Mouse (Mus musculus): ENCODE measurements around the gene Jun. TPM values are rescaled to one million over a fixed set of nuclear protein-coding genes. Genes with fewer than 3 reads are reported as not detected.
A peak's percentile ranks its signal among the peaks of the same experiment; 100 is the strongest.

The Jun gene
- polyA plus RNA-seq, 1 experiment from 2014 or later = 53.6 TPM

DNA sequence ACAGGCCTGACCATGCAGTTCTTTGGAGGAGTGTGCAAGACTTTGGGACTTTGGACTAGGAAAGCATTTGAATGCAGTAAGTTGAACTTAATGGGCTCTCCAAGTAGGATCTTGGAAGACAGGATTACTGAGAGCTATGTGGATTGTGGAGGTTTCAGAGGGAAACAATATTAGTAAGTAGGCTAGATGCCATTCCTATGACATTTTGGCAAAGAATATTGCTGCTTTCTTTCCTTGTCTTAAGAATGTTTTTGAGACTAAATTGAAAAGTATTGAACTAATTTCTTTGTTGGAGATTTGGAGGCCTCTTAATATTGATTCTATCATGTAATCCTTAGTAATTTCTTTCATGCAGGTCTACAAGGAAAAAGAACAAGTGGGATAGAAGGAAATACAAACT is 39.8 kb downstream of the Jun start:
- no peaks in the 10 kb centered on the region for H3K36me3 ChIP-seq (ENCODE audit: control insufficient read depth, insufficient read depth, low read length)
- H3K4me3 ChIP-seq (ENCODE audit: low read depth, low read length) = no peak overlapping the region
- no peak overlapping the region for H3K4me2 ChIP-seq (ENCODE audit: low read depth, low read length)
- H3K9ac ChIP-seq (ENCODE audit: low read depth, low read length) = no peak overlapping the region
- no peaks in the 10 kb centered on the region for H3K4me1 ChIP-seq (ENCODE audit: control insufficient read depth, insufficient read depth, low read length)
- H3K27ac ChIP-seq (replicated peaks; ENCODE audit: low read depth, low read length) = no peak overlapping the region
- H3K9me3 ChIP-seq (ENCODE audit: control insufficient read depth, low read length) = no peaks in the 10 kb centered on the region
- DNase-seq (ENCODE audit: low spot score) (no peak), ATAC-seq (ENCODE audit: low read depth) (no peak)
- no peaks in the 10 kb centered on the region for H3K27me3 ChIP-seq (replicated peaks; ENCODE audit: control insufficient read depth, insufficient read depth, low read length)

DNA sequence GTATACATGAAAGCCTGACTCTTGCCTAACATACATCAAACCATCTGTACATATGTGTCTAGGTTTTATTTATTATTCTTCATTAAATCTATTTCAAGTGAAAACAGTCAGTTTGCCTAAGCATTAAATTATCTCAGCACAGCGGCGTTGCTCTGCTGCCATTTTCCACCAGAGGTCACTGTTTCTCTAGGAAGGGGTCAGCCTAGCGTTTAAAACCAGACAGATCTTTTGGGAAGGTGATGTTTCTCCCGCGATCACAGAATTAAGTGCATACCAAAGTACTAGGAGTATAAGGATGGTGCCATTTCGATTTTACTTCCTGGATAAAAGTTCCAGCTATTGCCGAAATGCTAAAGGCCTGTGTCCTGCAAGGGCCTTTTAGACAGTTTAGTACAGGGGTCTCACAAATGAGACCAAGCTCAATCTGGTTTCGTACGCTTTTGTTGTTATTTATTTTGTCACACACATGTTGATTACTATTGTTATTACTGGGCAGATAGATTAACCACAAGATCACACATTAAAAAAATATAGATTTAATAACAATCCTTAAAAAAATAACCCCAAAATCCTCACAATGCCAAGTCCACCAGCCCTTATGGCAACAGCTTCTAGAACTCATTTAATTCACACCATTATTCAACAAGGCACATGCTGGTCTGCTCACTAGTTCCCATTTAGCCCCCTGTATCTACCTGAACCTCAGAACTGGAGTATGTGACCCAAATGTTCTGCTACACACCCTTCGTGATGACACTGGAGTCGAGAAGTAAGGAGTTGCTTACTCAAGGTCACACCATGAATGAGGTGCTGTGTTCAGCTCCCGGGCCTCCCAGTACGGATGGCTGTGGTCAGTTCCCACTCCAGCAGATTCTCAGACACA is 43.6 kb downstream of the Jun start:
- Histone ChIP-seq H3K9me3 (ENCODE audit: control insufficient read depth, low read length) (no peaks in the 10 kb centered on the region), H3K9ac (ENCODE audit: low read depth, low read length) (no peak overlapping the region), H3K27me3 (replicated peaks; ENCODE audit: control insufficient read depth, insufficient read depth, low read length) (no peaks in the 10 kb centered on the region), H3K4me1 (ENCODE audit: control insufficient read depth, insufficient read depth, low read length) (no peaks in the 10 kb centered on the region), H3K36me3 (ENCODE audit: control insufficient read depth, insufficient read depth, low read length) (no peaks in the 10 kb centered on the region), H3K4me2 (ENCODE audit: low read depth, low read length) (peak overlapping the region; percentile 30), H3K27ac (replicated peaks; ENCODE audit: low read depth, low read length) (no peak overlapping the region), H3K4me3 (ENCODE audit: low read depth, low read length) (no peak overlapping the region)
- ATAC-seq (ENCODE audit: low read depth) (peak; percentile 80), DNase-seq (ENCODE audit: low spot score) (peak; percentile 81)
- WGBS = 43% methylated on average over 13 of the region's 13 CpGs

DNA sequence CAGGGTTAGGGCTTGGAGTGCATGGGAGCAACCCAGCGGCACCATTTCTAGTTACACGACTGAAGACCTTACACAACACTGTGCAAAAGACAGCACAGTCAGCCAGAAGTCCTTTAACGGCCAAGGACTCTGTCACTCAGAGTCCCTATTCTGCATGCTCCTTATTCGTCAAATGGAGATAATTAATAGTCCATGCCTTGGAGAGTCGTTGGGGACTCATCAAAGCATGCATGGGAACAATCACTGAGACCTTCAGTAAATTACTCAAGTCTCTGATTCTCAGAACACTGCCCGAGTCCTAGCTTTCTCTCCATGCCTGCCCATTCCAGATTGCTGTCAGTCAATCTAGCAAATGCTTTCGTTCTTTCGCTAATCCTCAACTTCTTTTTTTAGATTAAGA is 44.3 kb downstream of the Jun start:
- H3K4me1 ChIP-seq (ENCODE audit: control insufficient read depth, insufficient read depth, low read length) = no peaks in the 10 kb centered on the region
- H3K9ac ChIP-seq (ENCODE audit: low read depth, low read length) = no peak overlapping the region
- no peaks in the 10 kb centered on the region for H3K9me3 ChIP-seq (ENCODE audit: control insufficient read depth, low read length)
- no peaks in the 10 kb centered on the region for H3K27me3 ChIP-seq (replicated peaks; ENCODE audit: control insufficient read depth, insufficient read depth, low read length)
- H3K4me3 ChIP-seq (ENCODE audit: low read depth, low read length) = no peak overlapping the region
- H3K36me3 ChIP-seq (ENCODE audit: control insufficient read depth, insufficient read depth, low read length) = no peaks in the 10 kb centered on the region
- peak overlapping the region; percentile 30 for H3K4me2 ChIP-seq (ENCODE audit: low read depth, low read length)
- WGBS = 44% methylated on average over 8 of the region's 8 CpGs
- DNase-seq (ENCODE audit: low spot score) (peak; percentile 23), ATAC-seq (ENCODE audit: low read depth) (no peak)
- no peak overlapping the region for H3K27ac ChIP-seq (replicated peaks; ENCODE audit: low read depth, low read length)

DNA sequence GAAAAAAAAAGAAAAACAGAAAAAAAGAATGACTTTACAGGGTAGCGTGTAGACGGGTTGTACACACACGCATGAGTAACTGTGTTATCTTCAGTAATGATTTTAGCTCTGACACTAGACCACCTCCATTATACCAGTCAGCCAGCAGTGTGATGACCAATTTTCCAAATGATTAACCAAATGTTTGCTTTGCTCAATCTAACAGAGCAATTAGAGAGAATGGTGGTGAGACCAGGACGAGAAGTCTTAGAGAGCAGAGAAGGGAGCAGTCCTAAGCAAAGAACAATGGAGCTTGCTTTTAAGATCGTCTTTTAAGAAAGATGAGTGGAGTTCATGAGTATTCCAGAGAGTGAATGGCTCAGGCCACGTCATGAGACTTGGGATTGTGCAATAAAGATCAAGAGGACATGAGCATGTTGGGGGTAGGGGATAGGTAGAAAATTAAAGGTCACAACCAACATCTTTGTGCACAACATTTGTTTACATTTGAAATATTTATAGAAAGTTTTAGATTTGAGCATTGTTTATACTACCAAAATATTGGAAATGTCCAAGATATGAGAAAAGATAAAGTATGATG is 46.7 kb downstream of the Jun start:
- no peaks in the 10 kb centered on the region for H3K27me3 ChIP-seq (replicated peaks; ENCODE audit: control insufficient read depth, insufficient read depth, low read length)
- H3K9me3 ChIP-seq (ENCODE audit: control insufficient read depth, low read length) = no peaks in the 10 kb centered on the region
- no peak overlapping the region for H3K9ac ChIP-seq (ENCODE audit: low read depth, low read length)
- DNase-seq (ENCODE audit: low spot score) = no peak
- H3K36me3 ChIP-seq (ENCODE audit: control insufficient read depth, insufficient read depth, low read length) = no peaks in the 10 kb centered on the region
- WGBS = 75% methylated on average over 6 of the region's 6 CpGs
- H3K4me3 ChIP-seq (ENCODE audit: low read depth, low read length) = no peak overlapping the region
- H3K27ac ChIP-seq (replicated peaks; ENCODE audit: low read depth, low read length) = no peak overlapping the region
- ATAC-seq (ENCODE audit: low read depth) = no peak
- no peaks in the 10 kb centered on the region for H3K4me1 ChIP-seq (ENCODE audit: control insufficient read depth, insufficient read depth, low read length)
- H3K4me2 ChIP-seq (ENCODE audit: low read depth, low read length) = no peak overlapping the region

- Histone ChIP-seq H3K9ac (ENCODE audit: low read depth, low read length) (no peak overlapping the region), H3K4me2 (ENCODE audit: low read depth, low read length) (no peak overlapping the region), H3K9me3 (ENCODE audit: control insufficient read depth, low read length) (no peaks in the 10 kb centered on the region), H3K27me3 (replicated peaks; ENCODE audit: control insufficient read depth, insufficient read depth, low read length) (no peaks in the 10 kb centered on the region), H3K36me3 (ENCODE audit: control insufficient read depth, insufficient read depth, low read length) (no peaks in the 10 kb centered on the region), H3K27ac (replicated peaks; ENCODE audit: low read depth, low read length) (no peak overlapping the region), H3K4me1 (ENCODE audit: control insufficient read depth, insufficient read depth, low read length) (no peaks in the 10 kb centered on the region), H3K4me3 (ENCODE audit: low read depth, low read length) (no peak overlapping the region)
- ATAC-seq (ENCODE audit: low read depth) (no peak), DNase-seq (ENCODE audit: low spot score) (no peak)
- 50% methylated on average over 6 of the region's 6 CpGs for WGBS
Measured at GRCm38 (mm10) chr4:95001043-95001775, 50.8 kb downstream of the Jun start.

- H3K4me2 ChIP-seq (ENCODE audit: low read depth, low read length) = no peak overlapping the region
- no peak overlapping the region for H3K4me3 ChIP-seq (ENCODE audit: low read depth, low read length)
- H3K9me3 ChIP-seq (ENCODE audit: control insufficient read depth, low read length) = no peaks in the 10 kb centered on the region
- DNase-seq (ENCODE audit: low spot score) = no peak
- no peaks in the 10 kb centered on the region for H3K4me1 ChIP-seq (ENCODE audit: control insufficient read depth, insufficient read depth, low read length)
- ATAC-seq (ENCODE audit: low read depth) = no peak
- no peaks in the 10 kb centered on the region for H3K27me3 ChIP-seq (replicated peaks; ENCODE audit: control insufficient read depth, insufficient read depth, low read length)
- H3K9ac ChIP-seq (ENCODE audit: low read depth, low read length) = no peak overlapping the region
- WGBS = 58% methylated on average over 1 of the region's 1 CpGs
- H3K27ac ChIP-seq (replicated peaks; ENCODE audit: low read depth, low read length) = no peak overlapping the region
- no peaks in the 10 kb centered on the region for H3K36me3 ChIP-seq (ENCODE audit: control insufficient read depth, insufficient read depth, low read length)
Measured at GRCm38 (mm10) chr4:95000147-95000546, 51.9 kb downstream of the Jun start.

DNA sequence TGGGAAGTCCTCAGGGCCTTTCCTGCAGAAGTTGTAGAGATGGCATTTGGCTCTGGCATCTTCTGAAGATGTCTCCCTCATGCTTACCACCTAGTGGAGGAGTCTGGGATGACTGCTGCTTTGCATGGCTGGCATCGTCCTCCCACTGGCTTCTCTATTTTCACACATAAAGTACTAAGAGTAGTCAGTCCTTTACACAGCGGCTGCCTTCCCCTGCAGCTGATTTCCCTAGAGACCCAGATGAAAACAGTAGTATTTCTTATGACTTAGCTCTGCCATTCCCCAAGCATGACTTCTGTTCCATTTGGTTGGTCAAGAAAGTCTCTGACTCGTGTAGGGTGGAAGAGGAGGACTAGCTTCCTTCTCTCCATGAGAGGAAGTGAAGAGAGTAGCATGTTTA is 52.8 kb downstream of the Jun start:
- Histone ChIP-seq H3K9me3 (ENCODE audit: control insufficient read depth, low read length) (no peaks in the 10 kb centered on the region), H3K4me1 (ENCODE audit: control insufficient read depth, insufficient read depth, low read length) (no peaks in the 10 kb centered on the region), H3K9ac (ENCODE audit: low read depth, low read length) (no peak overlapping the region), H3K27ac (replicated peaks; ENCODE audit: low read depth, low read length) (no peak overlapping the region), H3K36me3 (ENCODE audit: control insufficient read depth, insufficient read depth, low read length) (no peaks in the 10 kb centered on the region), H3K4me3 (ENCODE audit: low read depth, low read length) (no peak overlapping the region), H3K4me2 (ENCODE audit: low read depth, low read length) (no peak overlapping the region), H3K27me3 (replicated peaks; ENCODE audit: control insufficient read depth, insufficient read depth, low read length) (no peaks in the 10 kb centered on the region)
- DNase-seq (ENCODE audit: low spot score) (no peak), ATAC-seq (ENCODE audit: low read depth) (no peak)
- WGBS = 59% methylated on average over 3 of the region's 3 CpGs

Measured in embryonic facial prominence, embryonic 14.5 days (tissue).